Mouse (Mus musculus) thymus, postnatal 10 days (tissue): Measurements from ENCODE around the gene Tspan8.

Source experiments
- DNase-seq, 2 experiments: peaks; one replicate each; pipeline ENCODE4 v3.0.0; 2021; ENCODE audit warnings: low spot score in 2 of 2

The Tspan8 gene

GRCm38 (mm10) chr10:115830726-115831125, 14.1 kb downstream of the Tspan8 start:
- no peak for DNase-seq

- DNase-seq: no peak
These were observed 17.4 kb downstream of the Tspan8 start for GRCm38 (mm10) chr10:115834017-115834416.

GRCm38 (mm10) chr10:115846930-115847329, 30.3 kb downstream of the Tspan8 start:
- DNase-seq: no peak

- no peak for DNase-seq
These were observed 31.9 kb downstream of the Tspan8 start for GRCm38 (mm10) chr10:115848511-115848910.

GRCm38 (mm10) chr10:115860210-115860880, 43.7 kb downstream of the Tspan8 start:
- no peak for DNase-seq

- DNase-seq: no peak
These were observed 45.3 kb downstream of the Tspan8 start for GRCm38 (mm10) chr10:115861967-115862366.

GRCm38 (mm10) chr10:115882757-115883156, 66.1 kb downstream of the Tspan8 start:
- DNase-seq: no peak

GRCm38 (mm10) chr10:115891924-115892323, 75.3 kb downstream of the Tspan8 start:
- no peak for DNase-seq

GRCm38 (mm10) chr10:115892973-115893372, 76.3 kb downstream of the Tspan8 start:
- no peak for DNase-seq

GRCm38 (mm10) chr10:115894045-115894444, 77.4 kb downstream of the Tspan8 start:
- no peak for DNase-seq

- DNase-seq: no peak
These were observed 80.1 kb downstream of the Tspan8 start for GRCm38 (mm10) chr10:115896764-115897163.

- DNase-seq: no peak
These were observed 80.6 kb downstream of the Tspan8 start for GRCm38 (mm10) chr10:115897235-115897634.
